Mouse (Mus musculus): ENCODE measurements around the gene Ifngr2. TPM values are rescaled to one million over a fixed set of nuclear protein-coding genes. Genes with fewer than 3 reads are reported as not detected.

The Ifngr2 gene
- polyA plus RNA-seq, 1 experiment = 18.7 TPM

DNA sequence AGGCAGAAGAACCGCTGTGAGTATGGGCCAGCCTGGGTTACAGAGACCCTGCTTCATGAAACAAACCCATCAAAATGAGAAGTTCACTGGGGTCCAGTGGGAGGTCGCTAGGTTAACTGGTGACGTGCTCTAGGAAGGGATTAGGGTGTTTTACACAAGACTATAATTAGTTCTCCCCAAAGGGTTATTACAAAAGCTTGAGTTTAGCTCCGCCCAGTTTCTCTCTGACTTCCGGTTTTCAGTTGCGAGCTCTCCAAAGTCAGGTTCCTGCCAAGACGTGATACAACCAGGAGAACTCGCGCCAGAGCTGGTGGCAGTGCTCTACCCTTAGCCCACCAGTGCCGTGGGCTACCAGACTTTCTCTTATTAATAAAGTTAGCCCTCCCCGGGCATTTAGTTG is 64.4 kb downstream of the Ifngr2 start:
- no peaks in the 10 kb centered on the region for H3K79me2 ChIP-seq (ENCODE audit: control insufficient read depth, insufficient read depth)
- H3K4me2 ChIP-seq (ENCODE audit: low read depth) = no peak overlapping the region
- no peak overlapping the region for H3ac ChIP-seq (ENCODE audit: control insufficient read depth, insufficient read length)
- H3K27me3 ChIP-seq (ENCODE audit: control insufficient read depth, insufficient read depth, insufficient read length) = no peaks in the 10 kb centered on the region
- H3K4me3 ChIP-seq = no peak overlapping the region
- no peaks in the 10 kb centered on the region for H3K36me3 ChIP-seq (ENCODE audit: control insufficient read depth, insufficient read depth)
- TF ChIP-seq USF1 (IDR thresholded peaks at IDR 0.05; ENCODE audit: low read depth) (no peak), TCF3 (IDR thresholded peaks at IDR 0.05; ENCODE audit: insufficient read length, low read depth) (no peak), TCF12 (IDR thresholded peaks at IDR 0.05; ENCODE audit: insufficient read depth, poor library complexity, severe bottlenecking) (no peak), E2F4 (IDR thresholded peaks at IDR 0.05; ENCODE audit: insufficient read depth) (no peak), MYOG (IDR thresholded peaks at IDR 0.05; ENCODE audit: control insufficient read depth in 1 of 3, insufficient read depth in 1 of 3, insufficient read length in 2 of 3, low read depth in 2 of 3) (no peak), MAX (IDR thresholded peaks at IDR 0.05; ENCODE audit: low read depth) (no peak), MYOD1 (IDR thresholded peaks at IDR 0.05; ENCODE audit: control insufficient read depth in 1 of 3, insufficient read length in 2 of 3, low read depth in 2 of 3) (no peak), POLR2AphosphoS2 (IDR thresholded peaks at IDR 0.05; ENCODE audit: insufficient read length, low read depth) (no peak)

DNA sequence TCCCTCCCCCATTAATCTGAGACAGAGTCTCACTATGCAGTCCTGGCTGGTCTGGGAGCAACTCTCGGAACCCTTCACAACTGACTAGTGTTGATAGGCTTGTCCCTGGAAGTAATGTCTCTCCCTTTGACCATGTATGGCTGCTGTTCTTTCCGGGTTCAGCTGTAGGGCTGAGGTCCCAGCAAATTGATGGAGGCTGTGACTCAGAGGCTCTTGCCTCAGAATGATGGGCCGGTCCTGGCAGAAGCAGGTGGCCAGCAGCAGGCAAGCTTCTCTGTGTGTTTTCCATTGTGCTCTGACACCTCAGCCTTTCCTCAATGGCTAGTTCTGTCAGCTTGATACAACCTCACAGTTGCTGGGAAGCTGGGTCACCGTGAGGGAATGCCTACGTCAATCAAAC is 65.7 kb downstream of the Ifngr2 start:
- Histone ChIP-seq H3K36me3 (ENCODE audit: control insufficient read depth, insufficient read depth) (no peaks in the 10 kb centered on the region), H3K27me3 (ENCODE audit: control insufficient read depth, insufficient read depth, insufficient read length) (peaks cover 4% of the 10 kb centered on the region), H3ac (ENCODE audit: control insufficient read depth, insufficient read length) (no peak overlapping the region), H3K4me2 (ENCODE audit: low read depth) (no peak overlapping the region), H3K4me3 (no peak overlapping the region), H3K79me2 (ENCODE audit: control insufficient read depth, insufficient read depth) (no peaks in the 10 kb centered on the region)
- no peak for TF ChIP-seq CEBPB (IDR thresholded peaks at IDR 0.05; ENCODE audit: insufficient read depth, poor library complexity, severe bottlenecking)
- no peak for TF ChIP-seq MAX (IDR thresholded peaks at IDR 0.05; ENCODE audit: low read depth)
- no peak for TF ChIP-seq E2F4 (IDR thresholded peaks at IDR 0.05; ENCODE audit: insufficient read depth)
- peak in 1 of 3 experiments; percentile 8 for TF ChIP-seq MYOD1 (IDR thresholded peaks at IDR 0.05; ENCODE audit: control insufficient read depth in 1 of 3, insufficient read length in 2 of 3, low read depth in 2 of 3)
- TF ChIP-seq SRF (IDR thresholded peaks at IDR 0.05; ENCODE audit: control insufficient read depth, insufficient read length, low read depth) = peak; percentile 79

DNA sequence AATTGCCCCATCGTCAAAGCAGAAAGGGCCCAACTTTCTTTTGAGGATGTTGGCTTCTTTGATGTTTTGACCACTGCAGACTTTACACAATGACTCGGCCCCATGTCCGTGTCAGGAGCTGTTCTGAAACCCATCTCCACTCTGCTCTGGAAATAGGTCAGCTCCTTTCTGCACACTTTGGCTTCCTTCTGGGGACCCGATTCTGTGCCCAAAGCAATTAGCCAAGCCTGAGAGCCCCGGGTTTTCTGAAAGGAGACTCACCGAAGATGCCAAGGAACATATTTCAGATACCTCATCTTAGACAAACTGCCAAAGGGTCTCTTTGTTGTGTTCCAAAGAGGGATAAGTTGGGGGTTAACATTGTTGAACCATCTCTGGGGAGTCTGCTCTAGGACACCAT is 67.7 kb downstream of the Ifngr2 start:
- TF ChIP-seq USF1 (IDR thresholded peaks at IDR 0.05; ENCODE audit: low read depth) = no peak
- no peak for TF ChIP-seq E2F4 (IDR thresholded peaks at IDR 0.05; ENCODE audit: insufficient read depth)
- TF ChIP-seq POLR2AphosphoS2 (IDR thresholded peaks at IDR 0.05; ENCODE audit: insufficient read length, low read depth) = no peak
- no peak for TF ChIP-seq POLR2A (IDR thresholded peaks at IDR 0.05; ENCODE audit: insufficient read length, low read depth)
- Histone ChIP-seq H3K36me3 (ENCODE audit: control insufficient read depth, insufficient read depth) (no peaks in the 10 kb centered on the region), H3K4me3 (no peak overlapping the region), H3ac (ENCODE audit: control insufficient read depth, insufficient read length) (no peak overlapping the region), H3K27me3 (ENCODE audit: control insufficient read depth, insufficient read depth, insufficient read length) (peaks cover 4% of the 10 kb centered on the region), H3K79me2 (ENCODE audit: control insufficient read depth, insufficient read depth) (no peaks in the 10 kb centered on the region), H3K4me2 (ENCODE audit: low read depth) (no peak overlapping the region)

Other genes with a start within 250 kb of the Ifngr2 start
- 47.0 TPM for gene Ifnar2, start 174.3 kb upstream of the Ifngr2 start, polyA plus RNA-seq (2012; fragmentation: generic; extraction: Trizol)
- not detected for gene Gm21970, start 155.4 kb upstream of the Ifngr2 start, polyA plus RNA-seq (2012; fragmentation: generic; extraction: Trizol)
- gene Il10rb, start 140.9 kb upstream of the Ifngr2 start, polyA plus RNA-seq (2012; fragmentation: generic; extraction: Trizol) = 13.7 TPM
- 16.2 TPM for gene Ifnar1, start 61.8 kb upstream of the Ifngr2 start, polyA plus RNA-seq (2012; fragmentation: generic; extraction: Trizol)
- gene Tmem50b, start 50.7 kb downstream of the Ifngr2 start, polyA plus RNA-seq (2012; fragmentation: generic; extraction: Trizol) = 11.4 TPM
- 0.80 TPM for gene Dnajc28, start 72.0 kb downstream of the Ifngr2 start, polyA plus RNA-seq (2012; fragmentation: generic; extraction: Trizol)
- 64.1 TPM for gene Gart, start 99.9 kb downstream of the Ifngr2 start, polyA plus RNA-seq (2012; fragmentation: generic; extraction: Trizol)
- gene Son, start 100.4 kb downstream of the Ifngr2 start, polyA plus RNA-seq (2012; fragmentation: generic; extraction: Trizol) = 48.7 TPM
- 3.5 TPM for gene Donson, start 141.7 kb downstream of the Ifngr2 start, polyA plus RNA-seq (2012; fragmentation: generic; extraction: Trizol)
- gene Cryzl1, start 181.9 kb downstream of the Ifngr2 start, polyA plus RNA-seq (2012; fragmentation: generic; extraction: Trizol) = 27.6 TPM
- gene Itsn1, start 182.2 kb downstream of the Ifngr2 start, polyA plus RNA-seq (2012; fragmentation: generic; extraction: Trizol) = 27.5 TPM

All from myocyte (in vitro differentiated cells).